Mouse (Mus musculus) midbrain, embryonic 10.5 days (tissue): ENCODE measurements around the gene Hap1. TPM values are rescaled to one million over a fixed set of nuclear protein-coding genes. Genes with fewer than 3 reads are reported as not detected.
"Not testable (repeated sequence)": the region's sequence is repeated elsewhere in the genome, so short reads cannot be mapped to it uniquely, and the experiment has no call there.

Source experiments
- DNase-seq: peaks from one replicate; pipeline ENCODE4 v3.0.0-alpha.2; 2017; ENCODE audit warnings: low spot score
- H3K27ac ChIP-seq: fragments of 300-500 bp; sonication (generic); replicated peaks from 2 replicates; pipeline ENCODE4 v1.5.1; 2016; ENCODE audit warnings: mild to moderate bottlenecking
- H3K27me3 ChIP-seq: fragments of 300-500 bp; sonication (generic); 2 replicates; pipeline ENCODE4 v1.6.1; 2016; ENCODE audit warnings: low read depth, mild to moderate bottlenecking; ENCODE audit not compliant: poor library complexity, severe bottlenecking
- H3K36me3 ChIP-seq: fragments of 300-500 bp; sonication (generic); 2 replicates; pipeline ENCODE4 v1.6.1; 2016; ENCODE audit warnings: mild to moderate bottlenecking, moderate library complexity
- H3K4me1 ChIP-seq: fragments of 300-500 bp; sonication (generic); 2 replicates; pipeline ENCODE4 v1.6.1; 2016
- H3K4me3 ChIP-seq: fragments of 300-500 bp; sonication (generic); 2 replicates; pipeline ENCODE4 v1.5.1; 2016; ENCODE audit warnings: mild to moderate bottlenecking, moderate library complexity
- H3K9me3 ChIP-seq: fragments of 300-500 bp; sonication (generic); replicated peaks from 2 replicates; pipeline ENCODE4 v1.6.1; 2016; ENCODE audit warnings: mild to moderate bottlenecking
- WGBS: fragments of 180-500 bp; shearing (Covaris S2); methylation state at CpG from one replicate; pipeline ENCODE4 v1.1.7; 2016; 5-methylcytosine and 5-hydroxymethylcytosine counted together
- polyA plus RNA-seq: library from polyadenylated mRNA; unstranded; fragments of >200 nt; fragmentation: Nextera tagmentation; extraction: Ambion mirVana; gene quantifications from 2 replicates; pipeline ENCODE4 v1.2.1, GENCODE M21; 2016

Gene Hap1
- polyA plus RNA-seq, 1 experiment from 2014 or later = 36.6 TPM

DNA sequence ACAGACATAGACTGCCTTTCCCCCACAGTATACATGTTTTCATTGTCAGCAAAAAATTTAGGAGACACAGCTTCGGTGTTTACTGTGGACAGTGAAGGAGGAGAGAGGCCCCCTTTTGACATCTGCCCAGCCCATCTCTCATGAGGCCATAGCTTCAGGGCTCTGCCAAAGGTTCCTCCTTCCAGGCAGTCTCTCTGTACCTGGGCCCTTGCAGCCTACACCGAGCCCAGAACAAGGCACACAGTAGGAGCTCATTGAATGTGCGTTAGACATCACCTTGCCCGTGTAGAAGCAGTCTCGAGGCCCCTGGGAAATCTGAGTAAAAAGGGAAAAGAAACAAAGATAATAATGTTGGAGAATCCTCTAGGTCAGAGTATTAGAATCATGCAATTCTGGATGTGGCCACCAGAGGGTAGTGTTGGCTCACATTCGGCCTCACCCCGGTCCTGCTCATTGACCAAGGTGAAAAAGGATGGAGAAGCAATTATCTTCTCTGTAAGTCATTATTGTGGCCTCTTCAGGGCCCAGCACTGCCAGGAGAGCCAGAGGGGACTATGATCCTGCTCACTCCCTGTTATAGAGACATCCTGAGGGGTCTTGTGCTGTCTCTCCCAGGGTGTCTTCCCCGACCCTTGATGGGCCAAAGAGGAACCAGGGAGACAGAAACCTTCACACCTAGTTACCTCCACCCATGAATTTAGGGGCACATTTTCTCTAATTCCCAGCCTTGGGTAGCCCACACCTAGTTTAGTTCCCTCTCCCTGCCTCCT is 6.5 kb upstream of the Hap1 start:
- H3K27ac ChIP-seq = 0 out of 2 replicates have a peak overlapping the region, but pooled peaks have one; percentile 17

GRCm38 (mm10) chr11:100361059-100361458 is 5.1 kb upstream of the Hap1 start:
- H3K36me3 ChIP-seq, H3K4me3 ChIP-seq, H3K27ac ChIP-seq, H3K9me3 ChIP-seq, DNase-seq: not testable (repeated sequence)
- Histone ChIP-seq H3K4me1 (peaks cover 21% of the 10 kb centered on the region), H3K27me3 (peaks cover 60% of the 10 kb centered on the region)
- no CpG with 5 or more reads among the region's 13 CpGs for WGBS

More for the DNA sequence above, 6.5 kb upstream of the Hap1 start:
- Histone ChIP-seq H3K36me3 (no peaks in the 10 kb centered on the region), H3K4me1 (peaks cover 15% of the 10 kb centered on the region), H3K4me3 (no peak overlapping the region), H3K27me3 (peaks cover 48% of the 10 kb centered on the region), H3K9me3 (no peaks in the 10 kb centered on the region)
- DNase-seq = peak; percentile 79
- WGBS = 18% methylated on average over 8 of the region's 8 CpGs

- no peak for DNase-seq
- Histone ChIP-seq H3K4me3 (no peak overlapping the region), H3K27me3 (peaks cover 64% of the 10 kb centered on the region), H3K36me3 (no peaks in the 10 kb centered on the region), H3K4me1 (peaks cover 22% of the 10 kb centered on the region), H3K27ac (no peak overlapping the region), H3K9me3 (no peaks in the 10 kb centered on the region)
- 86% methylated on average over 6 of the region's 6 CpGs for WGBS
Measured at GRCm38 (mm10) chr11:100360175-100360574, 4.2 kb upstream of the Hap1 start.

DNA sequence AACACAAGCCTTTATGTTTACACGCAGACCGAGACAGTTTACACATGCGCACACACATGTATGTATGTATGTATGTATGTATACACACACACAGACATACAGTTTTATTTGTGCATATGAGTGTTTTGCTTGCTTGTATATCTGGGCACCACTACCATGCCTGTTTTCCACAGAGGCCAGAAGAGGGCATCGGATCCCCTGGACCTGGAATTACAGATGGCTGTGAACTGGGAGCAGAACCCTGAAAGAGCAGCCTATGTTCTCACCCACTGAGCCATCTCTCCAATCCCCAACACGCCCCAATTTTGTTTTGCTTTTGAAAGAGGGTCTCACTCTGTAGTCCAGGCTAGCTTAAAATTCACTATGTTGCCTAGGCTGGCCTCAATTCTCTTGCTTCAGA is 1.5 kb upstream of the Hap1 start:
- WGBS = 60% methylated on average over 5 of the region's 5 CpGs
- Histone ChIP-seq H3K4me3 (no peak overlapping the region), H3K36me3 (peaks cover 19% of the 10 kb centered on the region), H3K27ac (no peak overlapping the region), H3K9me3 (no peaks in the 10 kb centered on the region), H3K27me3 (peaks cover 76% of the 10 kb centered on the region), H3K4me1 (peaks cover 27% of the 10 kb centered on the region)
- DNase-seq = no peak

- Histone ChIP-seq H3K27me3 (peaks cover 76% of the 10 kb centered on the region), H3K4me1 (peaks cover 27% of the 10 kb centered on the region), H3K9me3 (no peaks in the 10 kb centered on the region), H3K4me3 (peak overlapping the region; percentile 75), H3K36me3 (peaks cover 22% of the 10 kb centered on the region), H3K27ac (peak overlapping the region; percentile 92)
- WGBS = 25% methylated on average over 9 of the region's 9 CpGs
- DNase-seq = no peak
Measured at GRCm38 (mm10) chr11:100356819-100357211, 887 bp upstream of the Hap1 start.

DNA sequence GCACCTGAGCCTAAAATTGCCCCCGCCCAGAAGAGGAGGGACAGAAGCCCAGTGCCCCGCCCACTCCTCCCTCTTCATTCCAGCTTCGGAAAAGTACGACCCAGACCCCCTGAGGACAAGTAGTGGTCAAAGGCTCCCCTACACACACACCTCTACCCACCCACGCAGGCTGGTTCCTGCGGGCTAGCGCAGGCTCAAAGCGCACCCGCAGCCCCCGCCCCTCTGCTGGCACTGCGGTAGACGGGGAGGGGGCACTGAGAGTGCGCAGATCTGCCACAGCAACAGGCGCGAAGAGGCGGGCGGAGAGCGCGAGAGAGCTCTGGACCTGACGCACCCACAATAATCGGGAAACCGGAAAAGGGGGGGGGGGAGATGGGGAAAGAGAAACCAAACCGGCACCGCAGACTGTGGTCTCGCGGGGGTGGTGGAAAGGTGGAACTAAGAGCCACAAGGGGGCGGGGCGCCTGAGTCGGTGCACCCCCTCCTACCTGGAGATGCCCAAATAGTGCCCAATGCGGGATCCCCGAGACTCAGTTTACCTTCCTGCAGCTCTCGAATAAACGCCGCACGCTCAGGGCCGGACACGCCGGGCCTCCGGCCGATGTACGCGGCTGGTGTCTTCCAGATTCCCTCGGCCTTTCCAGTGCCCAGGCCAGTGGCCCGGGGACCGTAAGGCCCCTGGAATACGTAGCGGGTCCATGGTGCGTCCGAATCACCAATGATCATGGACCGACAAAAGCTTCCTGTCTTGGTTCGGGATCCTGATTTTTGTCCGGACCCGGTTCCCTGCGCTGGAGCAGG is 577 bp downstream of the Hap1 start:
- Histone ChIP-seq H3K4me1 (peaks cover 27% of the 10 kb centered on the region), H3K4me3 (peak overlapping the region; percentile 75), H3K9me3 (no peaks in the 10 kb centered on the region), H3K27ac (peak overlapping the region; percentile 92), H3K36me3 (peaks cover 32% of the 10 kb centered on the region), H3K27me3 (peaks cover 73% of the 10 kb centered on the region)
- under 1% methylated on average over 54 of the region's 54 CpGs for WGBS
- DNase-seq = peak; percentile 45

GRCm38 (mm10) chr11:100352076-100352857 is 3.7 kb downstream of the Hap1 start:
- Histone ChIP-seq H3K27me3 (peaks cover 42% of the 10 kb centered on the region), H3K27ac (no peak overlapping the region), H3K9me3 (no peaks in the 10 kb centered on the region), H3K36me3 (peaks cover 51% of the 10 kb centered on the region), H3K4me1 (peaks cover 31% of the 10 kb centered on the region), H3K4me3 (no peak overlapping the region)
- no peak for DNase-seq
- 39% methylated on average over 10 of the region's 10 CpGs for WGBS

GRCm38 (mm10) chr11:100344269-100344668 is 11.7 kb downstream of the Hap1 start:
- Histone ChIP-seq H3K4me1 (peaks cover 3% of the 10 kb centered on the region; the same call in 1 of the 2 replicates), H3K4me3 (no peak overlapping the region), H3K27me3 (no peaks in the 10 kb centered on the region), H3K36me3 (peaks cover 16% of the 10 kb centered on the region), H3K27ac (no peak overlapping the region), H3K9me3 (no peaks in the 10 kb centered on the region)
- no peak for DNase-seq
- WGBS = 93% methylated on average over 10 of the region's 10 CpGs

- H3K27ac ChIP-seq = no peak overlapping the region
- no peaks in the 10 kb centered on the region for H3K9me3 ChIP-seq
- H3K36me3 ChIP-seq = no peaks in the 10 kb centered on the region
- H3K4me3 ChIP-seq = no peak overlapping the region
- H3K4me1 ChIP-seq = peaks cover 28% of the 10 kb centered on the region
- no peak for DNase-seq
- H3K27me3 ChIP-seq = no peaks in the 10 kb centered on the region
- 88% methylated on average over 3 of the region's 3 CpGs for WGBS
Measured at GRCm38 (mm10) chr11:100335731-100336130, 20.2 kb downstream of the Hap1 start.

DNA sequence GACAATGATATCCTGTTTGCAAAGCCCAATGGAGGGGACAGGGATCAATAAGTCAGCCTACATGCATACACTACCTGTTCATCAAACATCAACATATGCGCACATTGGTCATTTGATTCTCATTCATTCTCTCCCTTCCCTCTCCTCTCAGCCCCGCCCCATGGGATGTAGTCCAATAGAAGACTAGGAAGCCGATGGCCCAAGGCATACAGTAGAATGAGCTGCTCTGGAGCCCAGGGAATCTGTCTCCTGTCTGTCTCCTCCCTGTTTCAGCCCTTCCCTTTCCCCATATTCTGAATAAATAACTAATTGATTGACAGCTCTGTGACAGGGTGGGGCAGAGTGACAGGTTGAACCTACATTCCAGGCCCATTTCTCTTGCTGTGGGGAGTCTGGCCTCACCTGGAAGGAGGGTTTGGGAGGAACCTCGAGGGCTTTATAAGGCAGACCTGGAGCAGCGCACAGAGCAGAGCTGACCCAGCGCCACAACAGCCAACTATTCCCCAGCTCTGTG is 21.9 kb downstream of the Hap1 start, which contains the start of gene Gast:
Gast (plus strand) TSS at position 464 of the 514 bp plus-strand sequence.
- Histone ChIP-seq H3K36me3 (no peaks in the 10 kb centered on the region), H3K27ac (no peak within 1 kb of the TSS), H3K4me3 (no peak within 1 kb of the TSS), H3K27me3 (no peaks in the 10 kb centered on the region), H3K4me1 (peaks cover 33% of the 10 kb centered on the region), H3K9me3 (no peaks in the 10 kb centered on the region)
- WGBS = 81% methylated on average over 6 of the region's 6 CpGs
- no peak for DNase-seq

DNA sequence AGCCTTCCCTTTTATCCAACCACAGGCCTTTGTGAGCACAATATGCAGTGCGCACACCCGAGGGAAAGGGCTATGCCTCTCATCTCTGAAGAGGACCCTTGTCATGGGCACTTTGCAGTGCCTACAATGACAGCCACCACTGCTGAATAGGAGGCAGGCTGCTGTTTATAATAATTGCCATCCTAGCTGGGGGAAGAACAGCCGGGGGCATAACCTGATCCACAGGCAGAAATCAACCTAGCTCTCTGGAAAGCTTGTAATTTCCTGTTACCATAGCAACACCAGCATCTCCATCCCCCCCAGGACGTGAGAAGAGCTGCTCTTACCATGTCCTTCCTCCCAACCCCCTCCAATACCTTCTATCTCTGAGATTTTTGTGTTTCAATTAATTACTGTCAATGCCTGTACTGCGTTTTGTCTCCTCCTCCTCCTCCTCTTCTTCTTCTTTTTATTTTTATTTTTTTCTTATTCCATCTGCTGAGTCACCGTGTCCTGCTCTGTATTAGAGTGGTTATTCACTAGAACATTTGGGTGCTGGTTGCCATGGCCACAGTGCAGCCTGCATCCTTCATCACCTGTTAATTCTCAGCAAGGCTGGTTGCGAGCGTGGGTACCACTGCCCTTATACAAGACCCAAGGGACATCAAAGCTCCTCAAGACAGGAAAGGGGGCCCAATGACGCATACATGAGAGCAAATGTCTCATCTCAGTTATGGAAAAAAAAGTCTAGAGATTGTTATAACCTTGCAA is 23.0 kb downstream of the Hap1 start:
- no peak for DNase-seq
- WGBS = 71% methylated on average over 9 of the region's 9 CpGs
- Histone ChIP-seq H3K27ac (no peak overlapping the region; the same call in 1 of the 2 replicates), H3K36me3 (no peaks in the 10 kb centered on the region), H3K9me3 (no peaks in the 10 kb centered on the region), H3K4me1 (peaks cover 33% of the 10 kb centered on the region), H3K27me3 (no peaks in the 10 kb centered on the region), H3K4me3 (no peak overlapping the region)
